Comparison of ENCODE assay signal across 8 mouse cellular contexts in genomic region chr2:10371899-10372298, GRCm38 (mm10). TPM values are rescaled to one million over a fixed set of nuclear protein-coding genes. Genes with fewer than 3 reads are reported as not detected.
DNase-seq lines count a peak whose midpoint lies in the region; ATAC-seq and TF ChIP-seq lines count a peak whose summit lies in the region.

No protein-coding gene starts in this region.

- H3K27ac ChIP-seq in heart, embryonic 10.5 days, result peak overlapping the region; percentile 59
- no peak overlapping the region for H3K27ac ChIP-seq in heart, adult 2 months
- H3K27ac ChIP-seq in forebrain, embryonic 16.5 days (ENCODE audit: low read length), result no peak overlapping the region
- H3K27ac ChIP-seq in liver, embryonic 16.5 days (ENCODE audit: low read length), result no peak overlapping the region

- H3K79me2 ChIP-seq in heart, adult 2 months (replicated peaks; ENCODE audit: control insufficient read depth, insufficient read depth, low read length), result no peaks in the 10 kb centered on the region

- intact Hi-C loops in heart, adult 2 months (cut with DNase I), result no loop called here
- intact Hi-C loops in left cerebral cortex, postnatal 25 days (cut with DNase I), result loop anchor here (5.0 kb wide), 3 partner anchors 455 to 685 kb away; partner anchors contain the start of gene Gata3

- peak; percentile 4; the same call in 1 of the 2 replicates for ATAC-seq in forebrain, embryonic 16.5 days
- no peak for ATAC-seq in liver, embryonic 16.5 days (ENCODE audit: low read depth)

- no peaks in the 10 kb centered on the region for H3K9me3 ChIP-seq in heart, embryonic 10.5 days
- no peaks in the 10 kb centered on the region for H3K9me3 ChIP-seq in E14TG2a.4 (ENCODE audit: low read length)
- no peaks in the 10 kb centered on the region for H3K9me3 ChIP-seq in forebrain, embryonic 16.5 days (ENCODE audit: control insufficient read depth, low read length)
- H3K9me3 ChIP-seq in liver, embryonic 16.5 days (replicated peaks; ENCODE audit: control insufficient read depth, low read length), result no peaks in the 10 kb centered on the region

- H3K4me2 ChIP-seq in forebrain, embryonic 16.5 days (ENCODE audit: low read length), result peak overlapping the region; percentile 98
- no peak overlapping the region for H3K4me2 ChIP-seq in liver, embryonic 16.5 days (ENCODE audit: low read depth, low read length)

- 3% methylated on average over 10 of the region's 18 CpGs for WGBS in heart, embryonic 10.5 days
- WGBS in heart, adult 2 months, result 8% methylated on average over 13 of the region's 18 CpGs
- under 1% methylated on average over 13 of the region's 18 CpGs for WGBS in forebrain, embryonic 16.5 days
- 2% methylated on average over 9 of the region's 18 CpGs for WGBS in liver, embryonic 16.5 days (ENCODE audit: insufficient replicate concordance)

- no peak for TF ChIP-seq EP300 in heart, adult 2 months (IDR thresholded peaks at IDR 0.05; ENCODE audit: insufficient read depth, low read depth, low read length)

- no peak for DNase-seq in heart, embryonic 10.5 days (ENCODE audit: low spot score)
- no peak for DNase-seq in heart, adult 2 months
- DNase-seq in spleen, adult 18-20 months, result no peak
- DNase-seq in cerebellum, postnatal 4 days (ENCODE audit: low spot score in 2 of 2), result no peak
- DNase-seq in left cerebral cortex, postnatal 25 days (ENCODE audit: low spot score in 2 of 2), result no peak

- peaks cover 20% of the 10 kb centered on the region for H3K4me1 ChIP-seq in heart, embryonic 10.5 days
- H3K4me1 ChIP-seq in heart, adult 2 months (ENCODE audit: control insufficient read depth, insufficient read depth, low read length), result peaks cover 5% of the 10 kb centered on the region
- H3K4me1 ChIP-seq in E14TG2a.4 (replicated peaks; ENCODE audit: low read depth, low read length), result peaks cover 59% of the 10 kb centered on the region
- peaks cover 25% of the 10 kb centered on the region for H3K4me1 ChIP-seq in forebrain, embryonic 16.5 days (replicated peaks; ENCODE audit: control insufficient read depth, insufficient read depth, low read length)
- peaks cover 7% of the 10 kb centered on the region for H3K4me1 ChIP-seq in liver, embryonic 16.5 days (ENCODE audit: control insufficient read depth, low read depth, low read length)

- TF ChIP-seq POLR2A in heart, adult 2 months (IDR thresholded peaks at IDR 0.05; ENCODE audit: insufficient read depth, low read depth, low read length), result no peak

- H3K27me3 ChIP-seq in heart, embryonic 10.5 days (ENCODE audit: insufficient read depth, poor library complexity, severe bottlenecking), result peaks cover 70% of the 10 kb centered on the region
- peaks cover 23% of the 10 kb centered on the region for H3K27me3 ChIP-seq in heart, adult 2 months (ENCODE audit: control insufficient read depth, insufficient read depth, low read length)
- peaks cover 83% of the 10 kb centered on the region for H3K27me3 ChIP-seq in E14TG2a.4 (ENCODE audit: insufficient read depth, low read length)
- H3K27me3 ChIP-seq in forebrain, embryonic 16.5 days (replicated peaks; ENCODE audit: control insufficient read depth, insufficient read depth, low read length), result peaks cover 56% of the 10 kb centered on the region
- peaks cover 77% of the 10 kb centered on the region for H3K27me3 ChIP-seq in liver, embryonic 16.5 days (ENCODE audit: control insufficient read depth, insufficient read depth, low read depth, low read length)

- TF ChIP-seq CTCF in heart, adult 2 months (IDR thresholded peaks at IDR 0.05), result no peak
- TF ChIP-seq CTCF in E14TG2a.4 (conservative IDR thresholded peaks at IDR 0.05; ENCODE audit: low read length), result no peak

- H3K9ac ChIP-seq in heart, adult 2 months (ENCODE audit: low read depth, low read length), result no peak overlapping the region
- no peak overlapping the region for H3K9ac ChIP-seq in forebrain, embryonic 16.5 days (replicated peaks; ENCODE audit: low read depth, low read length)
- no peak overlapping the region for H3K9ac ChIP-seq in liver, embryonic 16.5 days (ENCODE audit: low read depth, low read length)

- no peaks in the 10 kb centered on the region for H3K36me3 ChIP-seq in heart, embryonic 10.5 days
- H3K36me3 ChIP-seq in heart, adult 2 months (ENCODE audit: control insufficient read depth, insufficient read depth, low read length), result no peaks in the 10 kb centered on the region
- H3K36me3 ChIP-seq in E14TG2a.4 (ENCODE audit: insufficient read depth, low read length), result no peaks in the 10 kb centered on the region
- H3K36me3 ChIP-seq in forebrain, embryonic 16.5 days (ENCODE audit: control insufficient read depth, insufficient read depth), result no peaks in the 10 kb centered on the region
- no peaks in the 10 kb centered on the region for H3K36me3 ChIP-seq in liver, embryonic 16.5 days (ENCODE audit: control insufficient read depth, insufficient read depth)

- peak overlapping the region; percentile 73 for H3K4me3 ChIP-seq in heart, embryonic 10.5 days
- H3K4me3 ChIP-seq in heart, adult 2 months, result no peak overlapping the region
- peak overlapping the region; percentile 85 for H3K4me3 ChIP-seq in E14TG2a.4 (replicated peaks; ENCODE audit: low read length)
- peak overlapping the region; percentile 52 for H3K4me3 ChIP-seq in forebrain, embryonic 16.5 days (replicated peaks; ENCODE audit: low read length)
- peak overlapping the region; percentile 59; the same call in 1 of the 2 replicates for H3K4me3 ChIP-seq in liver, embryonic 16.5 days (ENCODE audit: low read depth, low read length)

RNA-seq across cellular contexts. Expression of gene Sfmbt2, which starts 1.6 kb away (rescaled TPM):
- 2.1 and 2.2 TPM in 2 replicates for polyA plus RNA-seq in heart, embryonic 10.5 days (2016; fragmentation: Nextera tagmentation; extraction: Ambion mirVana)
- total RNA-seq in heart, adult 2 months (2021), result under 1 TPM; 0.25 to 0.39 TPM
- 0.06 and 0.12 TPM in 2 replicates for polyA plus RNA-seq in heart, adult 2 months (2012; rRNA removed)
- polyA plus RNA-seq in forebrain, embryonic 16.5 days (2015; fragmentation: Nextera tagmentation; extraction: Ambion mirVana), result 2.3 and 3.7 TPM in 2 replicates
- 0.21 and 0.31 TPM in 2 replicates for polyA plus RNA-seq in liver, embryonic 16.5 days (2015; fragmentation: Nextera tagmentation; extraction: Ambion mirVana)
- total RNA-seq in left cerebral cortex, postnatal 25 days (2021), result 1 to 10 TPM; 4.0 to 5.3 TPM
